Mouse (Mus musculus) liver, embryonic 11.5 days (tissue): Measurements from ENCODE around the gene Nceh1. TPM values are rescaled to one million over a fixed set of nuclear protein-coding genes. Genes with fewer than 3 reads are reported as not detected.

Experiments used
- ATAC-seq: fragments of 200-750 bp; cut with Nextera tagmentation; replicated peaks from 2 replicates; pipeline ENCODE4 v1.8.0; 2017; ENCODE audit warnings: moderate number of reproducible peaks, mild to moderate bottlenecking, moderate TSS enrichment, moderate library complexity; ENCODE audit not compliant: low FRiP score
- DNase-seq: peaks from one replicate; pipeline ENCODE4 v3.0.0-alpha.2; 2017; ENCODE audit warnings: low spot score
- H3K27ac ChIP-seq: fragments of 300-500 bp; sonication (generic); 2 replicates; pipeline ENCODE4 v1.5.1; 2014; ENCODE audit warnings: mild to moderate bottlenecking, low read depth, low read length, control low read depth
- H3K27me3 ChIP-seq: fragments of 300-500 bp; sonication (generic); replicated peaks from 2 replicates; pipeline ENCODE4 v1.6.1; 2014; ENCODE audit warnings: low read length, mixed read lengths; ENCODE audit not compliant: control insufficient read depth, insufficient read depth
- H3K36me3 ChIP-seq: fragments of 300-500 bp; sonication (generic); 2 replicates; pipeline ENCODE4 v1.6.1; 2014; ENCODE audit warnings: mild to moderate bottlenecking, low read length, moderate library complexity, mixed read lengths; ENCODE audit not compliant: control insufficient read depth, insufficient read depth
- H3K4me1 ChIP-seq: fragments of 300-500 bp; sonication (generic); replicated peaks from 2 replicates; pipeline ENCODE4 v1.6.1; 2014; ENCODE audit warnings: low read length, mixed read lengths; ENCODE audit not compliant: control insufficient read depth, insufficient read depth
- H3K4me2 ChIP-seq: fragments of 300-500 bp; sonication (generic); 2 replicates; pipeline ENCODE4 v1.6.1; 2014; ENCODE audit warnings: mild to moderate bottlenecking, control low read depth, moderate library complexity
- H3K4me3 ChIP-seq: fragments of 300-500 bp; sonication (generic); 2 replicates; pipeline ENCODE4 v1.5.1; 2014; ENCODE audit warnings: low read depth, low read length, control low read depth
- H3K9ac ChIP-seq: fragments of 300-500 bp; sonication (generic); 2 replicates; pipeline ENCODE4 v1.6.1; 2014; ENCODE audit warnings: low read depth, low read length, control low read depth
- H3K9me3 ChIP-seq: fragments of 300-500 bp; sonication (generic); 2 replicates; pipeline ENCODE4 v1.6.1; 2016; ENCODE audit warnings: low read length, inconsistent platforms, mixed read lengths; ENCODE audit not compliant: control insufficient read depth
- WGBS: fragments of 180-500 bp; shearing (Covaris S2); extraction: QIAGEN DNeasy Blood & Tissue Kit; methylation state at CpG from one replicate; pipeline ENCODE4 v1.1.7; 2014; 5-methylcytosine and 5-hydroxymethylcytosine counted together
- polyA plus RNA-seq: library from polyadenylated mRNA; unstranded; fragments of >200 nt; fragmentation: Nextera tagmentation; extraction: Ambion mirVana; gene quantifications from 2 replicates; pipeline ENCODE4 v1.2.1, GENCODE M21; 2014

The Nceh1 gene
- 4.2 and 5.0 TPM in 2 replicates for polyA plus RNA-seq

DNA sequence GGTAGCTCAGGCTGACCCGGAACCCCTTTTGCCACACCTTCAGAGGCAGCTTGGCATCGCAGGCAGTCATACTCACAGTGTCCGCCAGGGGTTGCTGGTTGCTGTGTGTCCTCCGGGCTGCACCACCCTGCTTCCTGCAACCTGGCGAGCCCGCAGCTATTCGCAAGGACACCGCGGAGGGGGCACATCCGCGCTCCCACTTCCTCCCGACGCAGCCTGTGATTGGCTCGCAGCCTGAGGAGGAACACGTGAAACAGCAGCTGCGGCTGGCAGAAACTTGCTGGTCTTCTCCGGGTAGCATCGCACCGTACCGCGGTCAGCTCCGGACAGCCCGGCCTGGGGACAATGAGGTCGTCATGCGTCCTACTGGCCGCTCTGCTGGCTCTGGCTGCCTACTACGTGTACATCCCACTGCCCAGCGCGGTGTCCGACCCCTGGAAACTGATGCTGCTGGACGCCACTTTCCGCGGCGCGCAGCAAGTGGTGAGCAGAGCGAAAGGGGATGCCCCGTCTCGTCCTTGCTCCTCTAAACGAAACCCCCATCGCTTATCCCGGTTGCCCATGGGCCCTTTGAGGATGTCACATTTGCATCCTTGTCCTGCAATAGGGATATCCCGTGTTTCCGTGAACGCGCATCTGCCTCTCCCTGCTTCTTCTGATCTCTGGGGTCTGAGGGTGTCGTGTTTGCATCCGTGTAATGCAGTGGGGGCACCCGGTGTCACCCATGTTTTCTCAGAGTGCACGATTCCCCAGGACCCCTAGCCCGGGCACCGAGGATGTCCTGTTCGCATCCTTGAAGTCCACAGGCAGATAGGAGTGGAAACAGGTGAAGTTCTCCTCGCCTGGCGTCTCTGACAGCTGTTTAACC, at the start of gene Nceh1:
Nceh1 (plus strand) TSS at position 233 of the 868 bp plus-strand sequence.
- 2% methylated on average over 54 of the region's 54 CpGs for WGBS

DNA sequence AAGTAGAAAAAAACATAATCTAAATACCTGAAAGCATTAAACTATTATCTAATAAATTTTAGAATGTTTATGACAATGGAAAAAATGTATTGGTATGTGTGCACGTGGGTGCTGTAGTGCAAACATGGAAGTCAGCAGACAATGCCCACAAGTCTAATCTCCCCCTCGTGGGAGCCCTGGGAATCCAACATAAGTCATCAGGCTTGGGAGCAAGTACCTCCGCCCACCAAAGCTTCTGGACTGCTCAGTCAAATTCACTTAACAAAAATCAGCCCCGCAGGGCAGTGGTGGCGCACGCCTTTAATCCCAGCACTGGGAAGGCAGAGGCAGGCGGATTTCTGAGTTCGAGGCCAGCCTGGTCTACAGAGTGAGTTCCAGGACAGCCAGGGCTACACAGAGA, 42.7 kb upstream of the Nceh1 start:
- H3K27ac ChIP-seq: no peak overlapping the region
- DNase-seq: no peak
- no peaks in the 10 kb centered on the region for H3K4me1 ChIP-seq
- no peaks in the 10 kb centered on the region for H3K9me3 ChIP-seq
- H3K4me3 ChIP-seq: no peak overlapping the region
- H3K27me3 ChIP-seq: no peaks in the 10 kb centered on the region
- no peak for ATAC-seq
- H3K36me3 ChIP-seq: peaks cover 46% of the 10 kb centered on the region
- H3K4me2 ChIP-seq: no peak overlapping the region
- WGBS: 93% methylated on average over 8 of the region's 8 CpGs
- no peak overlapping the region for H3K9ac ChIP-seq

More for the DNA sequence above, at the start of gene Nceh1:
- DNase-seq (peak; percentile 89), ATAC-seq (peak; percentile 97)
- Histone ChIP-seq H3K27me3 (no peaks in the 10 kb centered on the region), H3K36me3 (no peaks in the 10 kb centered on the region), H3K4me1 (peaks cover 4% of the 10 kb centered on the region), H3K4me3 (peak within 1 kb of the TSS; percentile 70), H3K27ac (no peak within 1 kb of the TSS), H3K9me3 (no peaks in the 10 kb centered on the region), H3K4me2 (peak within 1 kb of the TSS; percentile 99), H3K9ac (peak within 1 kb of the TSS; percentile 66)

DNA sequence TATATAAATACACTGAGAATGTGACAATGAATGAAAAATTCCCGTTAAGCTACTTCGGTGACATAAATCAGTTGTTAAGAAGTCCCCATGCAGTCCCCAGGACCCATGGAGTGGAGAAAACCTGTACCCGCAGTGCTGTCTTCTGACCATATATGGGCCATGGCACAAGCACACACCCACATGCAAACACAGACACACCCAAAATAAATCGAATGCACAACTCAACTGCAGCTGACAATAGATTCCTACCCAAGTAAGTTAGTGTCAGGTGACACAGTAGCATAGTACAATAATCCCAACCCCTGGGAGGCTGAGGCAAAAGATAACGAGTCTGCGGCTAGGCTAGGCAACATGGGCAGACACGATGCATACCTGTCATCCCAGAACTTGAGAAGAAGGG, 39.2 kb upstream of the Nceh1 start:
- Histone ChIP-seq H3K4me1 (no peaks in the 10 kb centered on the region), H3K27me3 (no peaks in the 10 kb centered on the region), H3K9ac (no peak overlapping the region), H3K4me3 (no peak overlapping the region), H3K27ac (no peak overlapping the region), H3K4me2 (no peak overlapping the region), H3K36me3 (peaks cover 32% of the 10 kb centered on the region), H3K9me3 (no peaks in the 10 kb centered on the region)
- no peak for DNase-seq
- 95% methylated on average over 7 of the region's 7 CpGs for WGBS
- no peak for ATAC-seq

DNA sequence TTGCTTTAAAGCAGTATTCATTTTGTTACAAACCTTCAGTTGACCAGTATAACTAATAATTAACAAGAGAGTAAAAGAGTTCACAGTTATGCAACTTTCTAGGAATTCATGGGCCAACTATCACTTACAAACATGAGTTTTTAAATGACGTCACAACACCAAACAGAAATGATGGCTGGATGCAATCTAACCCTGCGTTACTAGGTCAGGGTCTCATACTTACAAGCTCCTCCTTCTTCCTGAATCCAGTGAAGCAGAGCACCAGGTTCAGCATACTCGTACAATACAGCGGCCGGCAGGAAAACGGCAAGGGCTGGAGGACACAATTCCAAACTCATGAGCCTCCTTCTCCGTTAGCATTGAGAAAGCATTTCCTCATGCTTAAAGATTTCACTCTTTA, 37.0 kb upstream of the Nceh1 start:
- H3K4me1 ChIP-seq: no peaks in the 10 kb centered on the region
- no peak overlapping the region for H3K27ac ChIP-seq
- DNase-seq (no peak), ATAC-seq (no peak)
- no peaks in the 10 kb centered on the region for H3K9me3 ChIP-seq
- no peaks in the 10 kb centered on the region for H3K27me3 ChIP-seq
- H3K4me2 ChIP-seq: no peak overlapping the region
- H3K36me3 ChIP-seq: peaks cover 35% of the 10 kb centered on the region
- 84% methylated on average over 7 of the region's 7 CpGs for WGBS
- H3K9ac ChIP-seq: no peak overlapping the region
- no peak overlapping the region for H3K4me3 ChIP-seq

DNA sequence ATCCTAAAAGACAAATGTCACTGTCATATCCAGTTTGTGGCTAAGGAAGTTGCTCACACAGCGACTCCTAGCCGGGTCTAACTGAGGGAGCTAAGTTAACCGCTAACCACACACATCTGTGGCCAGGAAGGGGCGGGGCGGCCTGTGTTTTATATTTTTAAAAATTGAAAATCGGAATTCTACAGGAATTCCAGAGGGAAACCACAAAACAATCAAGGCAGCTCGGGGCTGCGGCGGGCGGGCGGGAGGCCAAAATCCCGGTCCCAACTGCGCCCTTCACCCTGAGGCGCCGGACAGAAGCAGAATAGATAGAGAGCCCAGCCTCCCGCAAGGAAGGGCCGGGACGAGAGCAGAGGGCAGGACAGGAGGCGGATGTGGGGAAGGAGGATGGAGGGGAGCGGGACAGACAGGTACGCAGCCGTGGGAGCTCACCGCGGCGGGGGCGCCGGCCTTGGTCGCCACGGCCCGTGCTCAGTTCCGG, 29.5 kb upstream of the Nceh1 start:
- peak overlapping the region; percentile 93 for H3K4me2 ChIP-seq
- peak; percentile 50 for ATAC-seq
- peaks cover 9% of the 10 kb centered on the region; the same call in 1 of the 2 replicates for H3K36me3 ChIP-seq
- H3K9me3 ChIP-seq: no peaks in the 10 kb centered on the region
- peak; percentile 48 for DNase-seq
- H3K4me3 ChIP-seq: peak overlapping the region; percentile 84
- H3K27me3 ChIP-seq: no peaks in the 10 kb centered on the region
- H3K9ac ChIP-seq: peak overlapping the region; percentile 81
- H3K27ac ChIP-seq: peak overlapping the region; percentile 85
- WGBS: 0% methylated on average over 31 of the region's 31 CpGs
- peaks cover 19% of the 10 kb centered on the region for H3K4me1 ChIP-seq

DNA sequence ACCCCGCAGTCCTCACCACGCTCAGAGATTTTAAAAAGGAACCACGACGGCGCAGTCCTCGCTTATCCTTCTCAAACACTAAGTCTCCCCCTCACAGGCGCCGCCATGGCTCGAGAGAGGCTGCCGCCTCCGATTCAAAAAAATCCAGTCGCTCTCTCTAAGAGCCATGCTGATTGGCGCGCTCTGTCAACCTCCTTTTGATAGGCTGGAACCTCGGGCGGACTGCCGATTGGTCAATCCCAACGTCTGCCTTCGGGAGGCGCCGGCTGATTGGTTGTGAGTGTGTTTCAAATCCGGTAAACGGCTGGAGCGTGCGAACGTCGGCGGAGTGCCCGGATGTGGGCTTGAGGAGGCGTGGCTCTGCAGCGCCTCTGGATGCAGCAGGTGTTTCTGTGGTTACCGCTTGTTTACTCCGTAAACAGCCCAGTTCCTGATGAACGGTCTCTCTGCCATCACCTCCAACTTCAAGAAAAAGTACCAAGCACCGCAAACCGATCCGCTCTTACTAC, 29.0 kb upstream of the Nceh1 start, which contains the start of gene Ect2:
Ect2 (minus strand) TSS at position 178 of the 509 bp plus-strand sequence.
- Histone ChIP-seq H3K36me3 (peaks cover 8% of the 10 kb centered on the region; the same call in 1 of the 2 replicates), H3K27ac (peak within 1 kb of the TSS; percentile 85), H3K4me2 (peak within 1 kb of the TSS; percentile 93), H3K9ac (peak within 1 kb of the TSS; percentile 81), H3K9me3 (no peaks in the 10 kb centered on the region), H3K4me1 (peaks cover 19% of the 10 kb centered on the region), H3K4me3 (peak within 1 kb of the TSS; percentile 84), H3K27me3 (no peaks in the 10 kb centered on the region)
- DNase-seq (peak; percentile 96), ATAC-seq (peak; percentile 98)
- WGBS: under 1% methylated on average over 37 of the region's 37 CpGs

DNA sequence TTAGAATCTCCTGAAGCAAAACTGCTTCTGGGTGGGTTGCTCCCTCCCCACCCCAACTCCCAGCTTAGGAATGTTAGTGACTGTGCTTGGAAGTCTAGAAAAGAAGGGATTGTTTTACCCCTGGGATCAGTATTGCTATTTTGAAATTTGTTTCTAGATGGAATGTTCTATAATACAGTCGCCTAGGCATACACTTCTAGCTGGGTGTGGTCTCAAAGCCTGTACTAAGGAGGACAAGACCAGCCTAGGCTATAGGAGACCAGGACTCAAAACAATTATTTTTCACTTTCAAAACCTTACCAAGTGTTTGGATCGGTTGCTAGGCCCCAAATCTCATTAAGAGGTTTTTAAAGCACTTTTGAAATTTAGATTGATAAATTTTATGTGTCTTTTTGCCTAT, 28.5 kb upstream of the Nceh1 start:
- H3K27me3 ChIP-seq: no peaks in the 10 kb centered on the region
- H3K9me3 ChIP-seq: no peaks in the 10 kb centered on the region
- peaks cover 19% of the 10 kb centered on the region for H3K4me1 ChIP-seq
- H3K9ac ChIP-seq: peak overlapping the region; percentile 59
- peak; percentile 32; the same call in 1 of the 2 replicates for ATAC-seq
- peak overlapping the region; percentile 63 for H3K4me2 ChIP-seq
- H3K36me3 ChIP-seq: peaks cover 8% of the 10 kb centered on the region; the same call in 1 of the 2 replicates
- no peak for DNase-seq
- 64% methylated on average over 2 of the region's 2 CpGs for WGBS
- H3K27ac ChIP-seq: peak overlapping the region; percentile 40
- H3K4me3 ChIP-seq: peak overlapping the region; percentile 84

DNA sequence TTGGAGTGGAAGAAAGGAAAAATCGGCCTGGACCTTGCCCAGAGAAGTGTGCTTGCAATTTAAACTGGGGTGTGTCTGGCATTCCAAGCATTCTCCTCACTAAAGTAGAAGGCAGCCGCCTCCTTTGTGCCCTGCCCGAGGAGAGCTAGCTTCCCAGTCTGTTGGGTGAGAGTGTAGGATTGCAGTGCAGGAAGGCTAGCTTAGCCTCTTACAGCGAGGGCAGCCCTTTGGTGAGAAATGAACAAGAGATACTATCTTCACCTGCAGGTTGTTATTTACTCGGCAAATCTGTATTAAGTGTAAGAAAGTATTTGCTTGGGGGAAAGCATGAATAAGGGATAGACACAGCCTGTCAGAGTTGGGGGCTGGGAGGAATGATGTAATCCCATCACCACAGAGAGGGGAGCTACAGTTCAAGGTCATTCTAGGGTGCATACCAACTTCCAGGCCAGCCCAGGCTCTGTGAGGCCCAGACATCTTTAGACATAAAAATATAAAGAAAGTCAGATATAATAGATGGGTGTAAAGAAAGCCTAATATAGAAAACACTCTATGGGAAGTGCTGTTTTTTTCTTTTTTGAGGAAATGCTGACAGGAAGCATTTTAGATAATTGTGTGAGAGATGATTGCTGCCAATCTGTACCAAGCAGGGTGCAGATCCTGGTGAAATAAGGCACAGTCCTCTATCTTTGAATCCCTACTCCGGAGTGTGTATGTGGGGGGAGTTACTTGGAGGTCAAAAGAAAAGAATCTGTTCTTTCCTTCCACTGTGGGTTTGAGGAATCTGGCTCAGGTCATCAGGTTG, 27.5 kb upstream of the Nceh1 start:
- ATAC-seq: no peak
- no peaks in the 10 kb centered on the region for H3K9me3 ChIP-seq
- no peak overlapping the region for H3K4me2 ChIP-seq
- H3K4me1 ChIP-seq: peaks cover 19% of the 10 kb centered on the region
- peak overlapping the region; percentile 40 for H3K27ac ChIP-seq
- DNase-seq: no peak
- no peak overlapping the region for H3K4me3 ChIP-seq
- no peaks in the 10 kb centered on the region for H3K27me3 ChIP-seq
- no peak overlapping the region for H3K9ac ChIP-seq
- 37% methylated on average over 6 of the region's 6 CpGs for WGBS
- H3K36me3 ChIP-seq: peaks cover 1% of the 10 kb centered on the region; the same call in 1 of the 2 replicates
